Mouse (Mus musculus) lung, embryonic 16.5 days (tissue): ENCODE data around the gene 2810004N23Rik. TPM values are rescaled to one million over a fixed set of nuclear protein-coding genes. Genes with fewer than 3 reads are reported as not detected.

Experiments
- ATAC-seq: fragments of 200-750 bp; cut with Nextera tagmentation; 2 replicates; pipeline ENCODE4 v1.8.0; 2017; ENCODE audit warnings: low read depth, mild to moderate bottlenecking, moderate library complexity
- H3K27ac ChIP-seq: fragments of 300-500 bp; sonication (generic); 2 replicates; pipeline ENCODE4 v1.5.1; 2014; ENCODE audit warnings: mild to moderate bottlenecking, control low read depth, low read length
- H3K27me3 ChIP-seq: fragments of 300-500 bp; sonication (generic); 2 replicates; pipeline ENCODE4 v1.6.1; 2014; ENCODE audit warnings: low read depth, low read length, mixed read lengths; ENCODE audit not compliant: control insufficient read depth, insufficient read depth
- H3K36me3 ChIP-seq: fragments of 300-500 bp; sonication (generic); 2 replicates; pipeline ENCODE4 v1.6.1; 2014; ENCODE audit warnings: low read length; ENCODE audit not compliant: control insufficient read depth, insufficient read depth
- H3K4me1 ChIP-seq: fragments of 300-500 bp; sonication (generic); replicated peaks from 2 replicates; pipeline ENCODE4 v1.6.1; 2014; ENCODE audit warnings: low read length, mixed read lengths; ENCODE audit not compliant: control insufficient read depth, insufficient read depth
- H3K4me2 ChIP-seq: fragments of 300-500 bp; sonication (generic); 2 replicates; pipeline ENCODE4 v1.6.1; 2014; ENCODE audit warnings: low read depth, low read length, control low read depth
- H3K4me3 ChIP-seq: fragments of 300-500 bp; sonication (generic); 2 replicates; pipeline ENCODE4 v1.5.1; 2014; ENCODE audit warnings: mild to moderate bottlenecking, low read length, control low read depth
- H3K9ac ChIP-seq: fragments of 300-500 bp; sonication (generic); 2 replicates; pipeline ENCODE4 v1.6.1; 2014; ENCODE audit warnings: low read length, control low read depth
- H3K9me3 ChIP-seq: fragments of 300-500 bp; sonication (generic); 2 replicates; pipeline ENCODE4 v1.6.1; 2016; ENCODE audit warnings: low read length; ENCODE audit not compliant: control insufficient read depth
- WGBS: fragments of 180-500 bp; shearing (Covaris S2); extraction: QIAGEN DNeasy Blood & Tissue Kit; methylation state at CpG from one replicate; pipeline ENCODE4 v1.1.7; 2014; 5-methylcytosine and 5-hydroxymethylcytosine counted together
- polyA plus RNA-seq: library from polyadenylated mRNA; unstranded; fragments of >200 nt; fragmentation: Nextera tagmentation; extraction: Ambion mirVana; gene quantifications from 2 replicates; pipeline ENCODE4 v1.2.1, GENCODE M21; 2015

Gene 2810004N23Rik
- polyA plus RNA-seq, 1 experiment from 2014 or later = 42.7 TPM

DNA sequence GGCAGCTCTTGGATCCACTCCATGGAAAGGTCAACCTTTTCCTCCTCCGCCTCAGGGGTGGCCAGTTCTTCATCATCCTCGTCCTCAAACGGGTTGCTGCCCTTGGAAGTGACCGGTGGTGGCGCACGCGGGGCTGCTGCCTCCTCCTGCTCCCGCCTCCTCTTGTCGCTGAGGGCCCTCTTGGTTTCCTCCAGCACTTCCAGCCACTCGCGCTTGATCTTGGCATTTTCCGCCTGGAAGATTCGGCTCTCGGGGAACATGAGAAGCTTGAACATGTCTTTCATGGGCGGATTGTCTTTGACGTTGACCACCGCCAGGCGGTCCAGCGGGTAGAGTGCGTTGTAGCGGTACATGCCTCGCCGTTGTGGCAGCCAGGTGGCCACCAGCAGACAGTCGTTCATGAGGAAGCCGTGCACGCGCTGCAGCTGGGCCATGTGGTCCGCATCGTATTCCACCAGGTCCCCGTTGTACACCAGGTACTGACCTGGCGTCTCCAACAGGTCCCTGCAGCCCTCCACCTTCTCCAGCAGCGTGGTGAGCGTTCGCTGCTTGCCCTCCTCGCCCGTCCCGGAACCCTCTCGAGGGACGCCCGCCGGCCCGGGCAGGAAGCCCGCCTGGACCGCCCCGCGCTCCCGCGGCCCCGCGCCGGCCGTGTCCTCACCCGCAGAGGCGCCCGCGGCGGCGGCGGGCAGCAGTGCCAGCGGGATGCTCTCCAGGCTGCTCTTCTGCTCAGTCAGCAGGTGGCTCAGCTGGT is 33.9 kb upstream of the 2810004N23Rik start:
- Histone ChIP-seq H3K4me2 (peak overlapping the region; percentile 87), H3K9me3 (no peaks in the 10 kb centered on the region), H3K36me3 (peaks cover 25% of the 10 kb centered on the region), H3K27ac (peak overlapping the region; percentile 86), H3K4me3 (peak overlapping the region; percentile 95), H3K9ac (peak overlapping the region; percentile 85), H3K4me1 (peaks cover 24% of the 10 kb centered on the region), H3K27me3 (no peaks in the 10 kb centered on the region)
- 1% methylated on average over 57 of the region's 60 CpGs for WGBS
- peak; percentile 64 for ATAC-seq

DNA sequence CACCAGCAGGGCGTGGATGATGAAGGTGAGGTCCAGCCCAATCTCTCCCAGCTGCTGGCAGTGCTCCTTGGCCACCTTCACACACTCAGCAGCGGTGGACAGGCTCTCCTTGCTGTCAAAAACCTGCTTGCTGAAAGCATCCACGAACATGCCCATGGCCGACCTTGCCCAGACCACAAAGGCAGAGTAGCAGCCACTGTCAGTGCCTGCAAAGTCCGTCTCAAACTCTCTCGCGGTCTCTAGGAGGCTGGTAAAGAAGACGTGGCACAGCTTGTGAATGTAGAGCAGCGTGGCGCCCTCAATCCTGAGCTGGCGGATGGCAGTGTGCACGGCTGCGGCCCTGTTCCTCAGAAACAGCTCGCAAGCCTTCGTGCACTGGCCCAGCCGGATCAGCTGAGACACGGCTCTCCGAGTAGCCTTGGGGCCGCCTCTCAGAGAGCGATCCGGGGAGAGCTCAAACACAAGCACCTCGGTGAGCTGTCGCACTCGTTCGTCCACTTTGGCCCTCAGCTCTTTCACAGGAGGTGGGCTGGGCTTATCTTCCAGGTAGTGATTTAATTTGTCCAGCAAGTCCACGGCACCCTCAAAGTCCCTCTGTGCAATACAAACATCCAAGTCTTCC is 33.2 kb upstream of the 2810004N23Rik start:
- peak overlapping the region; percentile 95 for H3K4me3 ChIP-seq
- peak overlapping the region; percentile 87 for H3K4me2 ChIP-seq
- peak; percentile 49 for ATAC-seq
- 56% methylated on average over 26 of the region's 26 CpGs for WGBS
- no peaks in the 10 kb centered on the region for H3K27me3 ChIP-seq
- H3K36me3 ChIP-seq = peaks cover 22% of the 10 kb centered on the region
- H3K9me3 ChIP-seq = no peaks in the 10 kb centered on the region
- peak overlapping the region; percentile 84 for H3K27ac ChIP-seq
- peaks cover 24% of the 10 kb centered on the region for H3K4me1 ChIP-seq
- peak overlapping the region; percentile 85 for H3K9ac ChIP-seq

DNA sequence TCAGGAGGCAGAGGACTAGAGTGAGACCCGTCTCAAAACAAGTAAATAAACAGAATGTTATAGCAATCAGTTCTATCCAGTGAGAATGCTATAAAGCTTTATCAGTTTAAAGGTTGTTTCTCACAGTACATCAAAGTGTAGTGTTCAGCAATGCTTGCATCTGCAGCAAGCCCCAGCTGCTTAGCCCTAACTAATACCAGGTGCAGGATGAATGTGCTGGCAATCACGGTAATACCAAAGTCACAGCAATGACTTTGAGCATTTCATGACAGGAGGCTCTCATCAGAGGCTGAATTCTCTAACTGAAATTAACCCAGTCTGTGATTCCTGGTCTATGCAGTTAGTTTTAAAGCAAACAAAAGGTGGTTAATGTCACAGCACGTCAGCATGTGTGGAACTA is 29.7 kb upstream of the 2810004N23Rik start:
- WGBS = 61% methylated on average over 3 of the region's 3 CpGs
- no peak for ATAC-seq
- Histone ChIP-seq H3K4me1 (peaks cover 17% of the 10 kb centered on the region), H3K27me3 (no peaks in the 10 kb centered on the region), H3K4me3 (no peak overlapping the region), H3K9me3 (peaks cover 9% of the 10 kb centered on the region), H3K36me3 (peaks cover 41% of the 10 kb centered on the region), H3K27ac (no peak overlapping the region), H3K9ac (no peak overlapping the region), H3K4me2 (no peak overlapping the region)

DNA sequence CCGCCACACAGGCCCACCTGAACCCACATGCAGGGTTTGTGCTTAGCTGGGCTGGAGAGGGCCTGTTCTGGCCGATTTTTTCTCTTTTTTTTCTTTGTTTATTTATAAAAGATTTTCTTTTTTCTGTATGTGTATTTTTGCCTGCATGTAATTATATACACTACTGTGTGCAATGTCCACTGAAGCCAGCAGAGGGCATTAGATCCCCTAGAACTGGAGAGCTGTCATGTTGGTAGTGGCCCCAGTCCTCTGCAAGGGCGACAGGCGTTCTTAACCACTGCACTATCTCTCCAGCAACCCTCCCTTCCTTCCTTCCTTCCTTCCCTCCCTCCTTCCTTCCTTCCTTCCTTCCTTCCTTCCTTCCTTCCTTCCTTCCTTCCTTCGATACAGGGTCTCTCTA is 25.5 kb upstream of the 2810004N23Rik start:
- Histone ChIP-seq H3K36me3 (peaks cover 64% of the 10 kb centered on the region), H3K9ac (no peak overlapping the region), H3K4me1 (no peaks in the 10 kb centered on the region), H3K9me3 (peaks cover 9% of the 10 kb centered on the region), H3K4me2 (no peak overlapping the region), H3K4me3 (no peak overlapping the region), H3K27me3 (no peaks in the 10 kb centered on the region), H3K27ac (no peak overlapping the region)
- WGBS = 95% methylated on average over 5 of the region's 5 CpGs
- ATAC-seq = no peak

DNA sequence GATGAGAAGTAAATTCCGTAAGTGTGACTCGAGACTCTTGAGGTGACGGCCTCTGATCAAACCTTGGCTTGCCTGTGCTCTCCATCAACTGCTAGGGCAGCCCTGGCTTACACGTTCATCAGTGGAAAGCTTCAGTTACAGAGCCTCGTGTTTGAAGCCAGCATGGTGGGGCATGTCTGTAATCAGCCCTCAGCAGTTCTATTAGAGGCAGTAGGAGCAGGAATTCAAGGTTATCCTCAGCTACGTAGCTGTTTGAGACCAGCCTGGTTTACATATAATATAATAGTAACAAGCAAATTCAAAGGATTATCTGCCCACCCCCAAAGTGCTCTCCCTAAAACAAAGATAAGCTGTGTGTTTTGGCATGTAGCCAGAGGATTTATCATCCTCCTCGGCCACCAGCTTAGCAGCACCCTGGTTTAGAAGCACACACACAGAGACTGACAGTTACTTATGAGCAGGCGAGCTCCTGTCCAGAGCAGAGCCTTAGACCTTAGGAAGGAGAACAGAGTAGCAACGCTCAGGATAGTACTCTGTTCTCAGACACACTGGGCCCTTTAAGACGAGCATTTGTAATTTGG is 16.1 kb upstream of the 2810004N23Rik start:
- H3K4me1 ChIP-seq = no peaks in the 10 kb centered on the region
- H3K4me3 ChIP-seq = no peak overlapping the region
- no peak overlapping the region for H3K4me2 ChIP-seq
- H3K9me3 ChIP-seq = no peaks in the 10 kb centered on the region
- H3K27ac ChIP-seq = no peak overlapping the region
- H3K9ac ChIP-seq = no peak overlapping the region
- no peaks in the 10 kb centered on the region for H3K27me3 ChIP-seq
- ATAC-seq = no peak
- WGBS = 62% methylated on average over 10 of the region's 10 CpGs
- peaks cover 54% of the 10 kb centered on the region for H3K36me3 ChIP-seq

DNA sequence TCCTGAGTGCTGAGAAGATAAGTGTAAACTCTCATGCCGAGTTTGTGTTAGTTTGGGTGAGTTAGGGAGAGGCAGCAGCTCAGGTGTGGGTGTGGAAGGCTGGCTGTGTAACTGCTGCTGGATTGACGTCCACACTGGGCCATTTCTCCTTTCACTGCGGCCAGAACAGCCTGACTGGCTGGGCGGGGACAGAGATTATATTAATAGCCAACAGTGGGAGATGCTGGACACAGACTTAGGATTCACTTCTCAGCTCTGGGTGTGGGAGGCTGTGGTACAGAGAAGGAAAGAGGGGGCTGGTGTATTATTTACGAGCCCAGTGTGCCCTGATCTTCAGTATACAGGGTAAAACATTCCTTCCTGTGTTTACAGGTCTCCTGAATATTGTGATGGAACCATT is 15.2 kb upstream of the 2810004N23Rik start:
- ATAC-seq = no peak
- no peaks in the 10 kb centered on the region for H3K9me3 ChIP-seq
- no peak overlapping the region for H3K4me2 ChIP-seq
- H3K9ac ChIP-seq = no peak overlapping the region
- no peaks in the 10 kb centered on the region for H3K4me1 ChIP-seq
- WGBS = 79% methylated on average over 5 of the region's 5 CpGs
- H3K27ac ChIP-seq = no peak overlapping the region
- H3K36me3 ChIP-seq = peaks cover 53% of the 10 kb centered on the region
- no peaks in the 10 kb centered on the region for H3K27me3 ChIP-seq
- no peak overlapping the region for H3K4me3 ChIP-seq

DNA sequence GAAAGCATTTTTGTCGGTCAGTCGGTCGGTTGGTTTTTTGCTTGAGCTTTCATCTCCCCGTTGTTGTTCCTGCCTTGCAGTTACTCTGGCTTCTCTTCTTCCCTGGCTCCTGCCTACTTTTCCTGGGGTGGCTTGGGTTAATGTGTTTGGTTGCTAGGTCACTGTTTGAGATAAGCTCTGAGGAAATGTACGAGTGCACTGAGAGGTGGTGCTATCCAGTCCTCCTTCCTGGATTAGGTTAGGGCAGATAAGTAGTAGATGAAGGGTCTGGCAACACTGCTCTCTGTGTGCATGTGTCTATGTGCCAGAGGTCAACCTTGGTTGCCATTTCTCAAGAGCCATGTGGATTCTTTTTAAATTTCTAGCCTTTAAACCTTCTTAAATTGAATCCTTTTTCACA is 9.8 kb upstream of the 2810004N23Rik start:
- peaks cover 23% of the 10 kb centered on the region for H3K36me3 ChIP-seq
- no peak for ATAC-seq
- no peak overlapping the region for H3K4me3 ChIP-seq
- H3K27me3 ChIP-seq = no peaks in the 10 kb centered on the region
- no peaks in the 10 kb centered on the region for H3K9me3 ChIP-seq
- no peaks in the 10 kb centered on the region for H3K4me1 ChIP-seq
- H3K9ac ChIP-seq = no peak overlapping the region
- no peak overlapping the region for H3K4me2 ChIP-seq
- no peak overlapping the region for H3K27ac ChIP-seq
- WGBS = 57% methylated on average over 5 of the region's 5 CpGs

DNA sequence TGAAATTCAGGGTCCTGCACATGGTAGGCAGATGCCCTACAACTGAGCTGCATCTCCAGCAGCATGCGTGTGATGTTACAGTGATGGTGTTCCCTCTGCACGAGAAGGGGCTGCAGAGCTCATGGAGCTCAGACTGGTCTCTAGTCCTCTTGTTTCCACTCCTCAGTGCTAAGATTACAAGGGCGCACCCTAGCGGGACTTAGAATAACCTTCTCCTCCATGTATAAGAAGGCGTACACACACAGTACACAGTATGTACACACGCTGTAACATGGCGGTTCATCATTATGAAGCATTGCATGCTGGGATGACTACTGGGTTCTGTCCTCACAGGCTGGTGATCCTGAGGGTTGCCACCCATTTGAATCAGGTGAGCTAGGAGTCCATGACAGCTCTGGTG is 9.2 kb upstream of the 2810004N23Rik start:
- Histone ChIP-seq H3K36me3 (peaks cover 23% of the 10 kb centered on the region), H3K27ac (no peak overlapping the region), H3K4me1 (no peaks in the 10 kb centered on the region), H3K9me3 (no peaks in the 10 kb centered on the region), H3K27me3 (no peaks in the 10 kb centered on the region), H3K4me2 (no peak overlapping the region), H3K4me3 (no peak overlapping the region), H3K9ac (no peak overlapping the region)
- ATAC-seq = no peak
- WGBS = 91% methylated on average over 7 of the region's 7 CpGs

DNA sequence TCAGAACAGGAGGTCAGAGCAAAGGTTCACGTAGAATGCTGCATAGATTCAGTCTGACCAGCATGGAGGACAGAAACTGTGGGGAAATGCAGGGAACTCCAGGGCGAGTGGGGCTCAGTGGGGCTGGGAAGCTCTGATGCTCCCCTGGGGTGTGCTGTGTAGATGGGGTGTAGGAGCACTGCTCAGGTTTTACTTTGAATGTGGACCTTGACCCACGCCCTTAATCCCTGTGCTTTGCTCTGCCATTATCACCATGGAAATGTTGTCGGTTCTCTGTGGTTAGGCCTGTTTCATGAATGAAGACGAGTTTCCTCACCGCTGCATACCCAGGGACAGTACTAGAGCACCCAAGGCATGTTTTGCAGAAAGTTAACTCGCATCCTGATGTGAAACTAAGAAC is 8.6 kb upstream of the 2810004N23Rik start:
- no peaks in the 10 kb centered on the region for H3K9me3 ChIP-seq
- peaks cover 19% of the 10 kb centered on the region for H3K36me3 ChIP-seq
- H3K9ac ChIP-seq = no peak overlapping the region
- H3K27me3 ChIP-seq = no peaks in the 10 kb centered on the region
- H3K4me3 ChIP-seq = no peak overlapping the region
- 0 out of 2 replicates have a peak, but pooled peaks cover 2% of the 10 kb centered on the region for H3K4me1 ChIP-seq
- ATAC-seq = no peak
- H3K27ac ChIP-seq = no peak overlapping the region
- H3K4me2 ChIP-seq = no peak overlapping the region
- WGBS = 89% methylated on average over 7 of the region's 7 CpGs
